9 mouse cellular contexts compared by ENCODE assay signal in genomic region chr11:105944770-105945672, GRCm38 (mm10). TPM values are rescaled to one million over a fixed set of nuclear protein-coding genes. Genes with fewer than 3 reads are reported as not detected.
DNase-seq lines count a peak whose midpoint lies in the region; ATAC-seq lines count a peak whose summit lies in the region.
"Had no signal": no experiment of that assay in that cellular context is flagged by ENCODE, and none has a peak within 500 bp of the region (broad histone marks: within the 10 kb centered on the region; RNA-seq: fewer than 3 reads in every experiment).

No protein-coding gene starts in this region.

- DNase-seq in adrenal gland, adult (ENCODE audit: inconsistent age in 2 of 2, low spot score in 1 of 2) = peak; percentile 72 to 80
- DNase-seq in adrenal gland, postnatal 4 days (ENCODE audit: low spot score in 2 of 2) = no peak
- no peak for DNase-seq in forebrain, embryonic 11.5 days (ENCODE audit: low spot score)
- no peak for DNase-seq in c-Kit-positive CD71-positive TER-119-positive erythroid progenitor cells, embryonic 14.5 days (ENCODE audit: low spot score)
- DNase-seq in embryo, embryonic 9.5 days (ENCODE audit: extremely low spot score) = no peak

- H3K27ac ChIP-seq in forebrain, embryonic 11.5 days (ENCODE audit: low read depth, low read length) = no peak overlapping the region
- H3K27ac ChIP-seq in hindbrain, embryonic 15.5 days (replicated peaks) = 0 out of 2 replicates have a peak overlapping the region, but pooled peaks have one; percentile 57
- no peak overlapping the region for H3K27ac ChIP-seq in liver, embryonic 15.5 days (replicated peaks)
- H3K27ac ChIP-seq in stomach, embryonic 14.5 days (ENCODE audit: low read length) = peak overlapping the region; percentile 70; the same call in 1 of the 2 replicates

- WGBS in forebrain, embryonic 11.5 days = 79% methylated on average over 16 of the region's 16 CpGs
- 73% methylated on average over 16 of the region's 16 CpGs for WGBS in hindbrain, embryonic 15.5 days
- 56% methylated on average over 16 of the region's 16 CpGs for WGBS in liver, embryonic 15.5 days (ENCODE audit: insufficient replicate concordance)
- 69% methylated on average over 16 of the region's 16 CpGs for WGBS in stomach, embryonic 14.5 days

- ATAC-seq in forebrain, embryonic 11.5 days (replicated peaks; ENCODE audit: low FRiP score) = no peak
- ATAC-seq in hindbrain, embryonic 15.5 days (ENCODE audit: low FRiP score, low read depth) = no peak
- no peak for ATAC-seq in liver, embryonic 15.5 days (ENCODE audit: insufficient read depth)
- ATAC-seq in stomach, embryonic 14.5 days (ENCODE audit: insufficient number of reproducible peaks, insufficient read depth, low FRiP score, low read depth) = no peak

- H3K9me3 ChIP-seq in forebrain, embryonic 11.5 days (ENCODE audit: control insufficient read depth, low read length) = no peaks in the 10 kb centered on the region
- H3K9me3 ChIP-seq in hindbrain, embryonic 15.5 days = no peaks in the 10 kb centered on the region
- no peaks in the 10 kb centered on the region for H3K9me3 ChIP-seq in liver, embryonic 15.5 days (replicated peaks)
- no peaks in the 10 kb centered on the region for H3K9me3 ChIP-seq in stomach, embryonic 14.5 days (ENCODE audit: control insufficient read depth, low read depth, low read length)

- H3K9ac ChIP-seq in forebrain, embryonic 11.5 days (ENCODE audit: low read length) = no peak overlapping the region; the same call in 1 of the 2 replicates
- peak overlapping the region; percentile 53 for H3K9ac ChIP-seq in hindbrain, embryonic 15.5 days
- no peak overlapping the region for H3K9ac ChIP-seq in liver, embryonic 15.5 days
- H3K9ac ChIP-seq in stomach, embryonic 14.5 days (replicated peaks; ENCODE audit: low read depth, low read length) = no peak overlapping the region

- H3K4me3 ChIP-seq in forebrain, embryonic 11.5 days (ENCODE audit: low read depth, low read length) = peak overlapping the region; percentile 65; the same call in 1 of the 2 replicates
- peak overlapping the region; percentile 58 for H3K4me3 ChIP-seq in hindbrain, embryonic 15.5 days
- H3K4me3 ChIP-seq in liver, embryonic 15.5 days (replicated peaks) = peak overlapping the region; percentile 64; the same call in 1 of the 2 replicates
- H3K4me3 ChIP-seq in stomach, embryonic 14.5 days (ENCODE audit: low read depth, low read length) = peak overlapping the region; percentile 59; the same call in 1 of the 2 replicates

- H3K27me3 ChIP-seq in forebrain, embryonic 11.5 days (ENCODE audit: control insufficient read depth, insufficient read depth, low read length) = no peaks in the 10 kb centered on the region
- H3K27me3 ChIP-seq in hindbrain, embryonic 15.5 days = no peaks in the 10 kb centered on the region; the same call in 1 of the 2 replicates
- peaks cover 78% of the 10 kb centered on the region for H3K27me3 ChIP-seq in liver, embryonic 15.5 days
- no peaks in the 10 kb centered on the region for H3K27me3 ChIP-seq in stomach, embryonic 14.5 days (ENCODE audit: control insufficient read depth, insufficient read depth, low read length)

- peak overlapping the region; percentile 97; the same call in 1 of the 2 replicates for H3K4me2 ChIP-seq in forebrain, embryonic 11.5 days (ENCODE audit: low read depth, low read length, severe bottlenecking)
- peak overlapping the region; percentile 88 for H3K4me2 ChIP-seq in hindbrain, embryonic 15.5 days
- peak overlapping the region; percentile 90 for H3K4me2 ChIP-seq in liver, embryonic 15.5 days
- peak overlapping the region; percentile 73 for H3K4me2 ChIP-seq in stomach, embryonic 14.5 days (replicated peaks; ENCODE audit: low read depth, low read length)

- no peaks in the 10 kb centered on the region for H3K36me3 ChIP-seq in forebrain, embryonic 11.5 days (ENCODE audit: control insufficient read depth, insufficient read depth, low read length)
- no peaks in the 10 kb centered on the region for H3K36me3 ChIP-seq in hindbrain, embryonic 15.5 days
- H3K36me3 ChIP-seq in liver, embryonic 15.5 days (replicated peaks) = no peaks in the 10 kb centered on the region
- H3K36me3 ChIP-seq in stomach, embryonic 14.5 days (ENCODE audit: control insufficient read depth, insufficient read depth, low read length) = no peaks in the 10 kb centered on the region

- 0 out of 2 replicates have a peak, but pooled peaks cover 2% of the 10 kb centered on the region for H3K4me1 ChIP-seq in forebrain, embryonic 11.5 days (replicated peaks; ENCODE audit: control insufficient read depth, insufficient read depth, low read length)
- H3K4me1 ChIP-seq in hindbrain, embryonic 15.5 days (replicated peaks) = peaks cover 20% of the 10 kb centered on the region
- peaks cover 22% of the 10 kb centered on the region for H3K4me1 ChIP-seq in liver, embryonic 15.5 days (replicated peaks)
- H3K4me1 ChIP-seq in stomach, embryonic 14.5 days (ENCODE audit: control insufficient read depth, insufficient read depth, low read length) = 0 out of 2 replicates have a peak, but pooled peaks cover 7% of the 10 kb centered on the region

RNA-seq across cellular contexts. Expression of gene Cyb561, which starts 8.1 kb away (rescaled TPM):
- total RNA-seq in adrenal gland, postnatal 4 days (2021) = 100 to 1,000 TPM; 189 to 197 TPM
- 11.5 and 13.7 TPM in 2 replicates for polyA plus RNA-seq in forebrain, embryonic 11.5 days (2014; fragmentation: Nextera tagmentation; extraction: Ambion mirVana)
- 54.9 and 58.4 TPM in 2 replicates for polyA plus RNA-seq in hindbrain, embryonic 15.5 days (2015; fragmentation: Nextera tagmentation; extraction: Ambion mirVana)
- 1.5 and 1.6 TPM in 2 replicates for polyA plus RNA-seq in liver, embryonic 15.5 days (2015; fragmentation: Nextera tagmentation; extraction: Ambion mirVana)
- polyA plus RNA-seq in stomach, embryonic 14.5 days (2014; fragmentation: Nextera tagmentation; extraction: Ambion mirVana) = 36.8 and 39.0 TPM in 2 replicates

RNA-seq across cellular contexts. Expression of gene Ace, which starts 22.7 kb away (rescaled TPM):
- 10 to 100 TPM; 12.3 to 19.9 TPM for total RNA-seq in adrenal gland, postnatal 4 days (2021)
- 0.67 and 0.90 TPM in 2 replicates for polyA plus RNA-seq in forebrain, embryonic 11.5 days (2014; fragmentation: Nextera tagmentation; extraction: Ambion mirVana)
- 6.1 and 8.0 TPM in 2 replicates for polyA plus RNA-seq in hindbrain, embryonic 15.5 days (2015; fragmentation: Nextera tagmentation; extraction: Ambion mirVana)
- 0.05 and 0.10 TPM in 2 replicates for polyA plus RNA-seq in liver, embryonic 15.5 days (2015; fragmentation: Nextera tagmentation; extraction: Ambion mirVana)
- polyA plus RNA-seq in stomach, embryonic 14.5 days (2014; fragmentation: Nextera tagmentation; extraction: Ambion mirVana) = 0.72 and 0.80 TPM in 2 replicates
- polyA plus RNA-seq: erythroblast, embryonic 14.5 days had no signal

RNA-seq across cellular contexts. Expression of gene Ace3, which starts 49.5 kb away (rescaled TPM):
- total RNA-seq in adrenal gland, postnatal 4 days (2021) = not detected
- not detected in 2 replicates for polyA plus RNA-seq in forebrain, embryonic 11.5 days (2014; fragmentation: Nextera tagmentation; extraction: Ambion mirVana)
- not detected in 2 replicates for polyA plus RNA-seq in hindbrain, embryonic 15.5 days (2015; fragmentation: Nextera tagmentation; extraction: Ambion mirVana)
- not detected in 2 replicates for polyA plus RNA-seq in liver, embryonic 15.5 days (2015; fragmentation: Nextera tagmentation; extraction: Ambion mirVana)
- not detected in 2 replicates for polyA plus RNA-seq in stomach, embryonic 14.5 days (2014; fragmentation: Nextera tagmentation; extraction: Ambion mirVana)
- polyA plus RNA-seq: erythroblast, embryonic 14.5 days had no signal

Comparison
In these comparisons a context has a peak if more than half of its experiments do, and no peak if none do; other contexts are left out.
1. DNase-seq: peak in adrenal gland, adult (2 of 2); none in adrenal gland, postnatal 4 days (0 of 2), forebrain, embryonic 11.5 days (single experiment), c-Kit-positive CD71-positive TER-119-positive erythroid progenitor cells, embryonic 14.5 days (single experiment) and embryo, embryonic 9.5 days (single experiment).
2. H3K27ac ChIP-seq: peak in hindbrain, embryonic 15.5 days (single experiment) and stomach, embryonic 14.5 days (single experiment); none in forebrain, embryonic 11.5 days (single experiment) and liver, embryonic 15.5 days (single experiment).
3. Peak in every context shown above with its lines, with median percentiles within 50 percentile points of each other: H3K4me2 ChIP-seq and H3K4me3 ChIP-seq.